In the genomic region with DNA sequence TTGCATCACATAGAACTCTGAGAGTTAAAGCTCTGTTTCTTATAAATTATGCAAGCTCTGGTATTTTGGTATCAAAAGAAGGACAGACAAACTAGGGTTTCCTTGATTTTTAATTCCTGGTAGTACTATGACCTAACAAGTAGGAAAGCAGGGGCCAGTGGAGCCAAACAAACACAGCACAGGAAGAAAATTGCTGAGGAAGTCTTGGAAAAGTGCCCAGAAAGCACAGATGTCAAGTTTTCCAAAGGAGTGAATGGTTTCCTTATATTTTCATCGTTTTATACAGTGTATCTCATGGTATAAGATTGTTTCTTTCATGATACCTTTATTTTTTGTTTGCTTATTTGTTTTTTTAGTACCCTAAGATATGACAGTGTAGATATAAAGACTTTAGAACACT, we compare ENCODE assay signal across 13 mouse cellular contexts.
DNase-seq lines count a peak whose midpoint lies in the region; ATAC-seq and TF ChIP-seq lines count a peak whose summit lies in the region.
"Had no signal": no experiment of that assay in that cellular context is flagged by ENCODE, and none has a peak within 500 bp of the region (broad histone marks: within the 10 kb centered on the region; RNA-seq: fewer than 3 reads in every experiment).

No protein-coding gene starts in this region.

- no peaks in the 10 kb centered on the region for H3K4me1 ChIP-seq in forebrain, embryonic 14.5 days (ENCODE audit: control insufficient read depth, insufficient read depth, low read length)
- no peaks in the 10 kb centered on the region for H3K4me1 ChIP-seq in forebrain, embryonic 12.5 days
- no peaks in the 10 kb centered on the region for H3K4me1 ChIP-seq in kidney, adult 2 months (ENCODE audit: control insufficient read depth, insufficient read depth, low read length)
- H3K4me1 ChIP-seq: heart, embryonic 13.5 days had no signal

- H3K4me2 ChIP-seq in forebrain, embryonic 14.5 days (ENCODE audit: low read length) = no peak overlapping the region
- H3K4me2 ChIP-seq in forebrain, embryonic 12.5 days = no peak overlapping the region
- H3K4me2 ChIP-seq: heart, embryonic 13.5 days had no signal

- H3K9ac ChIP-seq in forebrain, embryonic 14.5 days (ENCODE audit: low read length) = no peak overlapping the region
- no peak overlapping the region for H3K9ac ChIP-seq in forebrain, embryonic 12.5 days
- H3K9ac ChIP-seq: heart, embryonic 13.5 days had no signal

- no peaks in the 10 kb centered on the region for H3K9me3 ChIP-seq in forebrain, embryonic 14.5 days (replicated peaks; ENCODE audit: control insufficient read depth, low read length)
- H3K9me3 ChIP-seq in forebrain, embryonic 12.5 days = no peaks in the 10 kb centered on the region
- H3K9me3 ChIP-seq: heart, embryonic 13.5 days had no signal

- H3K36me3 ChIP-seq in forebrain, embryonic 14.5 days (ENCODE audit: control insufficient read depth, insufficient read depth, low read length) = no peaks in the 10 kb centered on the region
- H3K36me3 ChIP-seq in forebrain, embryonic 12.5 days (replicated peaks) = no peaks in the 10 kb centered on the region
- H3K36me3 ChIP-seq in kidney, adult 2 months (ENCODE audit: control insufficient read depth, insufficient read depth, low read length) = no peaks in the 10 kb centered on the region
- H3K36me3 ChIP-seq: heart, embryonic 13.5 days had no signal

- peak; percentile 78 for DNase-seq in forebrain, embryonic 14.5 days (ENCODE audit: low spot score)
- peak; percentile 31 for DNase-seq in kidney, postnatal 14 days
- DNase-seq in kidney, adult 2 months = no peak
- peak; percentile 24 for DNase-seq in Muller cell, postnatal 12 days (ENCODE audit: inconsistent ontology term)
- peak; percentile 3 to 25 for DNase-seq in left cerebral cortex, adult 9 months (ENCODE audit: low spot score in 2 of 2)
- no peak for DNase-seq in spleen, postnatal 10 days (ENCODE audit: low spot score in 2 of 2)
- no peak for DNase-seq in ovary, postnatal 10 days (ENCODE audit: low spot score)
- DNase-seq: adrenal gland, postnatal 36 days; gastrocnemius, adult 2 months; thymus, postnatal 14 days had no signal

- H3K4me3 ChIP-seq in forebrain, embryonic 14.5 days (ENCODE audit: low read depth, low read length) = no peak overlapping the region
- no peak overlapping the region for H3K4me3 ChIP-seq in forebrain, embryonic 12.5 days (replicated peaks)
- H3K4me3 ChIP-seq in kidney, adult 2 months (ENCODE audit: insufficient read depth, low read depth, low read length) = no peak overlapping the region
- H3K4me3 ChIP-seq: gastrocnemius, adult 2 months; heart, embryonic 13.5 days had no signal

- 32% methylated on average over 1 of the region's 1 CpGs for WGBS in forebrain, embryonic 14.5 days
- 67% methylated on average over 1 of the region's 1 CpGs for WGBS in forebrain, embryonic 12.5 days
- 40% methylated on average over 1 of the region's 1 CpGs for WGBS in kidney, adult 2 months

- TF ChIP-seq POLR2A in kidney, adult 2 months (IDR thresholded peaks at IDR 0.05; ENCODE audit: low read depth, low read length) = no peak

- no peak for TF ChIP-seq CTCF in kidney, adult 2 months (conservative IDR thresholded peaks at IDR 0.05; ENCODE audit: insufficient read depth, insufficient read length, low read depth, low read length)

- H3K27me3 ChIP-seq in forebrain, embryonic 14.5 days (replicated peaks; ENCODE audit: control insufficient read depth, insufficient read depth, low read length) = no peaks in the 10 kb centered on the region
- H3K27me3 ChIP-seq in forebrain, embryonic 12.5 days = no peaks in the 10 kb centered on the region
- H3K27me3 ChIP-seq in kidney, adult 2 months (replicated peaks; ENCODE audit: control insufficient read depth, insufficient read depth, low read length) = no peaks in the 10 kb centered on the region
- H3K27me3 ChIP-seq: heart, embryonic 13.5 days; Patski had no signal

- H3K27ac ChIP-seq in forebrain, embryonic 14.5 days (ENCODE audit: low read depth, low read length) = no peak overlapping the region
- H3K27ac ChIP-seq in forebrain, embryonic 12.5 days = no peak overlapping the region
- no peak overlapping the region for H3K27ac ChIP-seq in kidney, adult 2 months (ENCODE audit: insufficient read depth, low read depth, low read length)
- H3K27ac ChIP-seq: gastrocnemius, adult 2 months; heart, embryonic 13.5 days had no signal

- ATAC-seq in forebrain, embryonic 14.5 days = peak; percentile 50; the same call in 1 of the 2 replicates
- no peak for ATAC-seq in forebrain, embryonic 12.5 days (ENCODE audit: low FRiP score)
- ATAC-seq: Patski had no signal

Comparison
In these comparisons a context has a peak if more than half of its experiments do, and no peak if none do; other contexts are left out.
1. DNase-seq: peak in forebrain, embryonic 14.5 days (single experiment), kidney, postnatal 14 days (single experiment), Muller cell, postnatal 12 days (single experiment) and left cerebral cortex, adult 9 months (2 of 2); none in kidney, adult 2 months (single experiment), spleen, postnatal 10 days (0 of 2) and ovary, postnatal 10 days (single experiment).